Mouse (Mus musculus) kidney, embryonic 14.5 days (tissue): ENCODE measurements at regions not wholly inside any gene's neighbourhood (a gene's known extent, or its start where the extent isn't known, plus 50 kb on each side); places are given as distances from the start of the nearest gene placed in this dataset.

ENCODE experiments used
- ATAC-seq: fragments of 200-750 bp; cut with Nextera tagmentation; 2 replicates; pipeline ENCODE4 v1.8.0; 2017; ENCODE audit warnings: moderate number of reproducible peaks, mild to moderate bottlenecking, moderate TSS enrichment, moderate library complexity; ENCODE audit not compliant: low FRiP score, low TSS enrichment
- H3K27ac ChIP-seq: fragments of 300-500 bp; sonication (generic); 2 replicates; pipeline ENCODE4 v1.5.1; 2014; ENCODE audit warnings: low read depth, mild to moderate bottlenecking, low read length, moderate library complexity, mixed read lengths
- H3K27me3 ChIP-seq: fragments of 300-500 bp; sonication (generic); 2 replicates; pipeline ENCODE4 v1.6.1; 2014; ENCODE audit warnings: mild to moderate bottlenecking, low read length; ENCODE audit not compliant: control insufficient read depth, insufficient read depth
- H3K36me3 ChIP-seq: fragments of 300-500 bp; sonication (generic); 2 replicates; pipeline ENCODE4 v1.6.1; 2014; ENCODE audit warnings: low read length, mixed read lengths; ENCODE audit not compliant: control insufficient read depth, insufficient read depth
- H3K4me1 ChIP-seq: fragments of 300-500 bp; sonication (generic); 2 replicates; pipeline ENCODE4 v1.6.1; 2014; ENCODE audit warnings: low read length, mixed read lengths; ENCODE audit not compliant: control insufficient read depth, insufficient read depth
- H3K4me2 ChIP-seq: fragments of 300-500 bp; sonication (generic); replicated peaks from 2 replicates; pipeline ENCODE4 v1.6.1; 2014; ENCODE audit warnings: low read depth, mild to moderate bottlenecking, low read length
- H3K4me3 ChIP-seq: fragments of 300-500 bp; sonication (generic); 2 replicates; pipeline ENCODE4 v1.5.1; 2014; ENCODE audit warnings: mild to moderate bottlenecking, low read length
- H3K9ac ChIP-seq: fragments of 300-500 bp; sonication (generic); 2 replicates; pipeline ENCODE4 v1.6.1; 2014; ENCODE audit warnings: low read depth, mild to moderate bottlenecking, low read length, moderate library complexity
- H3K9me3 ChIP-seq: fragments of 300-500 bp; sonication (generic); 2 replicates; pipeline ENCODE4 v1.6.1; 2016; ENCODE audit warnings: low read length; ENCODE audit not compliant: control insufficient read depth
- WGBS: fragments of 180-500 bp; shearing (Covaris S2); extraction: QIAGEN DNeasy Blood & Tissue Kit; methylation state at CpG from one replicate; pipeline ENCODE4 v1.1.7; 2014; 5-methylcytosine and 5-hydroxymethylcytosine counted together

GRCm38 (mm10) chr4:98206245-98206970, 176.7 kb downstream of the Tm2d1 start:
- Histone ChIP-seq H3K27me3 (no peaks in the 10 kb centered on the region), H3K9me3 (no peaks in the 10 kb centered on the region), H3K4me1 (no peaks in the 10 kb centered on the region), H3K36me3 (no peaks in the 10 kb centered on the region), H3K27ac (no peak overlapping the region), H3K9ac (no peak overlapping the region), H3K4me2 (no peak overlapping the region), H3K4me3 (no peak overlapping the region)
- WGBS: 52% methylated on average over 6 of the region's 6 CpGs
- ATAC-seq: no peak

DNA sequence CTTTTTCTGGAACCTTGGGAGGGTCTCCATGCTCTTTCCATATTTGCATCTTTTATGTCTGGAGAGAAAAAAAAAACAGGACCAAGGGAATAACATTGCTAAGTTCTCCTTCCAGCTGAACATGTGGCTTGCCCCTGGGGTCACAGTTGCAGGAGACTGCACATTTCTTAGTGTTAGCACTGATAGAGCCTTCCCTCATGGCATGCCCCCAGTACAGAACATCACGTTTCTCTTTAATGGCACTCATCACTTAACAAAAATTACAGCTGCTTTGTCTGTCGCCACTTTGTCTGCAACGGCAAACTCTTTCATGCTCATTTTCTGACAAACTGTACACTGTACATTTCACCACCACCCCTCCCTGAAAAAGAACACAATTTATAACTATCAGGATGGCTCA, 180.0 kb downstream of the Tm2d1 start:
- no peaks in the 10 kb centered on the region for H3K36me3 ChIP-seq
- H3K9me3 ChIP-seq: no peaks in the 10 kb centered on the region
- H3K4me1 ChIP-seq: no peaks in the 10 kb centered on the region
- 81% methylated on average over 3 of the region's 3 CpGs for WGBS
- no peak overlapping the region for H3K4me3 ChIP-seq
- H3K4me2 ChIP-seq: no peak overlapping the region
- no peak overlapping the region for H3K27ac ChIP-seq
- H3K27me3 ChIP-seq: no peaks in the 10 kb centered on the region
- no peak overlapping the region for H3K9ac ChIP-seq
- no peak for ATAC-seq

DNA sequence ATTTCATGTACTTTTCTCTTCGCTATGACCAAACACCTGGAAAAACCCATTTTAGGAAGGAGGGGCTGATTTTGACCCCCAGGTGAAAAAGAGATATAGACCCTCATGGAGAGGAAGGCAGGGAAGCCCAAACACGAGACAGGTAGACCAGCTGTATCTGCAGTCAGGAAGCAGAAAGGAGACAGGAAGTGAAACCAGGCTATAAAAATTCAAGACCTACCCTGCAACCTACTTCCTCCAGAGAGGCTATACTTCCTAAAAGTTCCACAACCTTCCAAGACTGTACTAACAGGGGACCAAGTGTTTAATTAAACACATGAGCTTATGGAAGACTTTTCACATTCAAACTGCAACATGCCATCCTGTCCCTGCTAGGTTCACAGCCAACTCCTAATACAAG, 180.9 kb downstream of the Tm2d1 start:
- H3K9ac ChIP-seq: no peak overlapping the region
- no peaks in the 10 kb centered on the region for H3K36me3 ChIP-seq
- H3K4me3 ChIP-seq: no peak overlapping the region
- H3K4me1 ChIP-seq: no peaks in the 10 kb centered on the region
- H3K27ac ChIP-seq: no peak overlapping the region
- WGBS: 76% methylated on average over 2 of the region's 2 CpGs
- H3K27me3 ChIP-seq: no peaks in the 10 kb centered on the region
- no peak for ATAC-seq
- no peak overlapping the region for H3K4me2 ChIP-seq
- no peaks in the 10 kb centered on the region for H3K9me3 ChIP-seq

- Histone ChIP-seq H3K27ac (no peak overlapping the region), H3K36me3 (no peaks in the 10 kb centered on the region), H3K27me3 (no peaks in the 10 kb centered on the region), H3K9ac (no peak overlapping the region), H3K4me1 (no peaks in the 10 kb centered on the region), H3K4me2 (no peak overlapping the region), H3K4me3 (no peak overlapping the region), H3K9me3 (no peaks in the 10 kb centered on the region)
- no peak for ATAC-seq
- 83% methylated on average over 3 of the region's 3 CpGs for WGBS
Measured at GRCm38 (mm10) chr4:98201102-98201501, 182.0 kb downstream of the Tm2d1 start.

DNA sequence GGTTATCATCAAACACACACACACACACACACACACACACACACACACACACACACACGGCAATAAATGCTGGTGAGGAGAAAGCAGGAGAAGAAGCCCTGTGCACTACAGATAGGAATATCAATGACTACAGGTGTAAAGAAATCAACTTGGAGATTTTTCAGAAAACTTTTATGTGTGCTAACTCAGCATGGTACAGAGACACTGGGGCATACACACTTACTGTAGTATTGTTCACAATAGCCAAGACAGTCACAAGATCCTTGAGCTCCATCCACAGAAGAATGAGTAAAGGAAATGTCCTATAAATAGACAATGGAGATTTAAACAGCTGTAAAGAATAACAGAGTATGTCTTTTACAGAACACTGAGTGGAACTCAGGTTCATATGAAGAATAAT, 182.4 kb downstream of the Tm2d1 start:
- H3K4me2 ChIP-seq: no peak overlapping the region
- H3K27ac ChIP-seq: no peak overlapping the region
- 83% methylated on average over 1 of the region's 1 CpGs for WGBS
- no peak overlapping the region for H3K9ac ChIP-seq
- ATAC-seq: no peak
- no peaks in the 10 kb centered on the region for H3K27me3 ChIP-seq
- no peak overlapping the region for H3K4me3 ChIP-seq
- H3K4me1 ChIP-seq: no peaks in the 10 kb centered on the region
- no peaks in the 10 kb centered on the region for H3K36me3 ChIP-seq
- H3K9me3 ChIP-seq: no peaks in the 10 kb centered on the region

DNA sequence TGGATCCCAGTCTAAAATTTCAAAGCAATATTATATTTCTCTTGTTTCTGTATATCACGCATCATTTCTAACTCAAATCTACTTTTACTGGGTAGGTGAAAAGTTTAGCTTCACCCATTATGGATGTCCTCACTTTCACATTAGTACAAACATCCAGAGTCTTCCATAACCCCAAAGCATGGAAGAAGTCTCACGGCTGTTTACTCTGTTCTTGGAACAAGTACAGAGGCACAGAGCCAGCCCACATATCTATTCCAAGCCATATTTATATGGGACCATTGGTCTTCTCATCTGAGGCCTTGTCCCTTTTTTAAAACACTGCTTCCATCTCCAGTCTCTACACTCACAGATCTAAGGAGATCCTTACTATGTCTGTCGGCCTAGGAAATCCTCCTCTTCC, 192.8 kb downstream of the Tm2d1 start:
- Histone ChIP-seq H3K27ac (no peak overlapping the region), H3K4me2 (no peak overlapping the region), H3K9ac (no peak overlapping the region), H3K27me3 (no peaks in the 10 kb centered on the region), H3K36me3 (no peaks in the 10 kb centered on the region), H3K9me3 (no peaks in the 10 kb centered on the region), H3K4me3 (no peak overlapping the region), H3K4me1 (no peaks in the 10 kb centered on the region)
- WGBS: 91% methylated on average over 3 of the region's 3 CpGs
- ATAC-seq: no peak

DNA sequence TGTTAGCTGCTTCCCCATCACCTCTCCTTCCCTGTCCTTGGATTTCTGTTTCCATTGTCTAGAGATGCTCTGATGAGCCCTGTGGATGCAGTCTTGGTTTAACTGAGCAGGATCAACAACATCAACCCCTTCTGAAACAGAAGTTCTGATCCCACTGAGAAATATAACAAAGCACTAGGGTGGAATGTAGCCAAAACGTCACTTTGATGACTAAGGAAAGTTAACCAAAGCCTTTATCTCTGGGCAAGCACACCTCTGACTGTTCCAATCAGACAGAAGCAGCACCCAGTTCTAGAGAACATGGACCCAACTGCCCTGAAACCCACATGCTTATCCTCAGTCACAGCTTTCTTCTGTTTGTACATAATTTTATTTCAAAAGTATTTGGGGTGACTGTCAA, 193.2 kb downstream of the Tm2d1 start:
- H3K27ac ChIP-seq: no peak overlapping the region
- WGBS: 64% methylated on average over 1 of the region's 1 CpGs
- ATAC-seq: no peak

GRCm38 (mm10) chr4:98188944-98189343, 194.2 kb downstream of the Tm2d1 start:
- Histone ChIP-seq H3K4me2 (no peak overlapping the region), H3K27me3 (no peaks in the 10 kb centered on the region), H3K36me3 (no peaks in the 10 kb centered on the region), H3K27ac (no peak overlapping the region), H3K9ac (no peak overlapping the region), H3K4me1 (no peaks in the 10 kb centered on the region), H3K9me3 (no peaks in the 10 kb centered on the region), H3K4me3 (no peak overlapping the region)
- 63% methylated on average over 7 of the region's 7 CpGs for WGBS
- ATAC-seq: no peak

More for the DNA sequence above, 193.2 kb downstream of the Tm2d1 start:
- Histone ChIP-seq H3K36me3 (no peaks in the 10 kb centered on the region), H3K4me2 (no peak overlapping the region), H3K27me3 (no peaks in the 10 kb centered on the region), H3K4me3 (no peak overlapping the region), H3K4me1 (no peaks in the 10 kb centered on the region), H3K9me3 (no peaks in the 10 kb centered on the region), H3K9ac (no peak overlapping the region)

DNA sequence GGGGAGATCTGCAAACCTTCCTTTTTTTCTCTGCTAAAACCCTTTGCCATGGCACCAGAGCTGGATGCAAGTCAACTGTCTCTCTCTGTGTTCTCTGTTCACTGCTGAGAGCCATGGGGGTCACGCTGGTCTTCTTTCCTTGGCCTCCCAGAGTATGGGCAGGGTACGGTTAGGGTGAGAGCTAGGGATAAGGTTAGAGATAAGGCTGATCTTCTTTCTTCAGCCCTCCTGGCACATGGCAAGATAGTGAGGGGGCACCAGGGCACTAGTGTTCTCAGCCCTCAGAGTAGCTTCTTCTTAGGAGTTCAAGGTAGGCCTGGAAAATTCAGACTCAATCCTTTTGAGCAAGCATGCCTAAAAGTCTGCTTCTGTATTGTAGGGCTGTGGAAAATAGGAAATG, 196.1 kb downstream of the Tm2d1 start:
- Histone ChIP-seq H3K36me3 (no peaks in the 10 kb centered on the region), H3K4me1 (0 out of 2 replicates have a peak, but pooled peaks cover 2% of the 10 kb centered on the region), H3K9me3 (no peaks in the 10 kb centered on the region), H3K4me3 (no peak overlapping the region), H3K4me2 (no peak overlapping the region), H3K9ac (no peak overlapping the region), H3K27me3 (no peaks in the 10 kb centered on the region), H3K27ac (no peak overlapping the region)
- no peak for ATAC-seq
- 92% methylated on average over 2 of the region's 2 CpGs for WGBS
